Mouse (Mus musculus) neural tube, embryonic 10.5 days (tissue): ENCODE data around the gene Tmem132d.

Experiments
- DNase-seq: peaks from one replicate; pipeline ENCODE4 v3.0.0-alpha.2; 2017; ENCODE audit warnings: low spot score; ENCODE audit errors: extremely low spot score

Gene Tmem132d

DNA sequence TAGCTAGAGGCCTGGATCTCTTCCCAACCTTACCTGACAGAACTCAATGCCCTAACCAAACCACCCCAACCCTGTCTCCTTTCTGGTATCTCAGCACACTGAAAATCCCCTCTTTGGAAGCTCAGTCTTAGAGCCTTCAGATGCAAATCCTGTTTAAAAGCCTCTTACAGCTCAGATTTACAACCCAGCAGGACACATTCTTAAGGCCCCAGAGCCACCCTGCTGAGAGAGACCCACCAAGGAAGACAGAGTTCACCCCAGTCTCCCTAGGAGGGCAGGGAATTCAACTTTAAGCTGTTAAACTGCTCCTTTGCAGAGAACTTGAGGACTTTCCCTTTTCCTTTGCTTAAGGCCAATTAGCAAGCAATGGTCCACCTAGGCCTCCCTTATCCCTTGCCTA lies 199.8 kb downstream of the Tmem132d start:
- no peak for DNase-seq

DNA sequence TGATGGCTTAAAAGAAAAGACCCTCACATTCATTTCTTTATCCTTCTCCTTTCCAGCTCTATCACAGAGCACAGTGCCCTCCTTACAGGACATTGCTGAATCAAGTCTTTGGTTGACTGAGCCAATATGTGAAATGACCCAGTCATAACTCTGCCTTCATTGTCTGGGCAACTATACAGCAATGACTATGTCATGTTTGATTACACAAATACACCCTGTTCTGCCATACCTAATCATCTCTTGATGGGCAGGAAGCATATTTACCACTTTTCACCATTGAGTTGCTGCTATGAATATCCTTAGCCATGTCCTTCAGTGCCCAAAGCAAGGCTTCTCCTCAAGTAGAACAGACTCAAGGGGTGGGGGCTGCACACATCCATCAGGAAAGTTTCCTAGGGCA lies 214.6 kb downstream of the Tmem132d start:
- DNase-seq = no peak

DNA sequence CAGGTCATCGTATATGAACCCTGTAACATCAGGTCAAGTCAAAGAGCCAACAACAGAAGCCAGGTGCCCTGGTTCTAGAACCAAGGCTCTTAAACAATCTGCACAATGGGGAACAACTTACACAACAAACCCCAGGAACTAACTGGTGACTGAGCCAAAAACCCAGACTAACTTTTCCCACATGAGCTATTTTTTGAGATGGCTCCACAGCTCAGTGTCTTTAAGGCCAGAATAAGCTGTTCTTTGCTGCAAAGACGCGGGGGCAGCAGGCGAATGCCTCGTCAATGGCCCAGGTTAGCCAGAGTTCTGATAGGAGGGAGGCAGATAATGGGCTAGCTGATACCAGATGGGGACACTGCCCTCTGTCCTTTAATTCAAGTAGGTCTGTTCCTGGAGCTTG lies 221.8 kb downstream of the Tmem132d start:
- DNase-seq = no peak

- no peak for DNase-seq
These were observed 227.2 kb downstream of the Tmem132d start for GRCm38 (mm10) chr5:128205716-128206115.

- DNase-seq = no peak
These were observed 228.1 kb downstream of the Tmem132d start for GRCm38 (mm10) chr5:128204685-128205320.

- DNase-seq = no peak
These were observed 228.8 kb downstream of the Tmem132d start for GRCm38 (mm10) chr5:128203879-128204581.

- DNase-seq = no peak
These were observed 238.8 kb downstream of the Tmem132d start for GRCm38 (mm10) chr5:128194106-128194505.

DNA sequence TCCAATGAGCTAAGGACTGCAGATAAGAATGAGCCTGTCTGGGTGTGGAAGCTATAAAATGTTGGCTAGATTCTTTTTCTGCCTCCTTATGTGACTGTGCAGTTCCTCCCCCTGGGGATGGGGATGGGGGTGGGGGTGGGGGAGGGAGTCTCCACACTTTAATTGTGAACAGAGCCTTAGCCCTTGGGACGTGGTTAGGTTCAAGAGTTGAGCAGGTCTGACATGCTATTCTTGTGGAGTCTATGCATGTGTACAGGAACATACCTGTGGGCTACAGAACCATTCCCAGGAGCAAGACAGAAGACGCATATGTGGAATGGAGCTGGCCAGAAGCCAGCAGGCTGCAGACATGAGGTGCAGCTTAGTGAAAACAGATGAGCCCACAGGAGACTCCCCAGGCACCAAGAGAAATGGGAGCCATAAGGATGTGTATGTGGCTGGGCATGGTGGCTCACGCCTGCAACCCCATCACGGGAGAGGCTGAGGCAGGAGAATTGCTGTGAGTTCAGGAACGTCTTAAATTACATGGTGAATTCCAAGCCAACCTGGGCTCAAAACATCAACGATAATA lies 240.3 kb downstream of the Tmem132d start:
- no peak for DNase-seq

DNA sequence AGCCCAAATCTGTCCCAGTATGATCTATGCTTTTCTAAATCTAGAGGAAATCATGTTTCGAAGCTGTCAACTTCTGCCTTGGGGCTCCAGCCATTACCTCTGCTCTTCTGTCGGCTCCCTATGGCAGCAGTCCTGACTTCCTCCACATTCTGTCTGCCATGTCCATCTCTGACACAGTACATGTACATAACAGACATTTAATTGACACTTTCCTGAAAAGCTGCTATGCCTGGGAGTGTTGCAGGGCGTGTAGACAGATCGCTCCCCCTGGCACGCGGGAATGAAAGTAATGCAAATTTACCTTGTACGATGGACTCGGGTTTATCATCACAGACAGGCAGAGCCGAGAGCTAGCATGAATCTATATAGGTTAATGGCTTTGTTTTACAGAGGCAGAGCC lies 241.2 kb downstream of the Tmem132d start:
- no peak for DNase-seq

DNA sequence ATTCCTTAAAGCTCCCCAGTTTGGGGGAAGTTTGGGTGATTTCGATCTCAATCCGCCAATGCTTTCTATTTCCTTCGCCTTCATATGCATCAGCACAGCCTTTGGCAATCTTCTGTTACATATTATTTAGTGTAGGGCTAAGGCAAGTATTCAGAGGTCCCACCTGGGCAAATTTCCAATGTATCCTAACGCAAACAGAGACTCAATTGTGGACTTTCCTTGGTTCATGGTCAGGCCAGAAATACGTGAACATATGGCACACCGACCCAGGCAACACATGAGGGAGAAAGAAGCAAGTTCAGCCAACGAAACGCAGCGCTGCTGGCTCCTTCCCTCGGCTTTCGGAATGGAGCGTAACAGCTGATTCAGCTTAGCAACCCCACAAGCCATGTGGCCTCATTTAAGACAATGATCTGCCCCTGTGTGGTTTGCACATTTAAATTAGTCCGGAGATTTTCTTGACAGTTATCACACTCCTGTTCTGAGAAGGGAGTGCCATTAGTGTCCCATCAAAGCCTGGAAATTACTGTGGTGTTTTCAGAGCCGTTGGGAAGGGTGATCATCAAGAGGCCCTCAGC lies 242.5 kb downstream of the Tmem132d start:
- no peak for DNase-seq

DNA sequence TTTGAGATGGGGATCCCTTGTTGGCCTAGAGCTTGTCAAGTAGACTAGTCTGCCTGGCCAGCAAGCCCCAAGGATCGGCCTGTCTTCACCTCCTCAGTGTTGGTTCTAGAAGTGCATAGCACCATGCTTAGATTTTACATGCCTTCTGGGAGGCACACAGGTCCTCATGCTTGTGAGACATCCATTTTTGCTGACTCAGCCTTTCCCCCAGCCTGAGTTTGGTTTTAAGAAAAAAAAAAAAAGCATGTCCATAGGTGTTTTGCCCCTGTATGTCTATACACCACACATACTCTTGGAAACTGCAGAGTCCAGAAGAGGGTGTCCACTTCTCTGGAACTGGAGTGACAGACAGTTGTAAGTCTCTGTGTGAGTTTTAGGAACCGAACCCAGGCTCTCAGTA lies 256.6 kb downstream of the Tmem132d start:
- no peak for DNase-seq

DNA sequence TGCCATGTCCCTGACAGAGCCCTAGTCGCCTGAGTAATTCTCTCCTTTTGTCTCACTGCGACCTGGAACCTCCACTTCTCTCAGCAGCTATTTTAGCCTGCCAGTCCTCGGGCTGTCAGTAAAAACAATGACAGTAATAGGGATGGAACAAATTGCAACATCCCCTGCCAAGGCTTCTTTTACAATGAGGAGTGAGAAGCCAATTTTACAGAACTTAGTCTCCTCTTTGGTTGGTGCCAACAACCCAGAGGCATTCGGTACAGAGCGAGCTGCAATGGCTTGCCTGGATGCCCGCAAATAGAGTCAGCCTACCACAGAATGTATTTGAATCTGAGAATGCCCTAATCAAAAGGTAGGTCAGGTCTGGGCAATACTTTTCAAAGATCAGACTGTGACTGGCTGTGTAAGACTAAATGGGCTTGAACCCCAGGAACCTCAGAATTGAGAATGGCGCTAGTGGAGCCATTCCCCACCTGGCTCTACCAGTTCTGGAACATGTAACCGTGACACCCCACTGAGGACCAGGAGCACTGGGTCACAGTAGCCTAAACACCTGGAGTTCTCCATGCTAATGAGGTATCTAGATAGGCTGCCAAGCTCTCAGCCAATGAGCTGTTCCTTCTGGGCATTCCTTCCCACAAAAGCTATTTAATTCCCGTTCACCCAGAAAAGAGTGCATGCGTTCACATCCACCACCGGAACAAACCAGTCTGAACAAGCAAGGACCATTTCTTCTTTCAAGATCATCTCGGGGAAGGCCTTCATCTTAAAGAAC lies 273.8 kb downstream of the Tmem132d start:
- no peak for DNase-seq

GRCm38 (mm10) chr5:128151461-128151860 lies 281.4 kb downstream of the Tmem132d start:
- no peak for DNase-seq

- DNase-seq = no peak
These were observed 285.8 kb downstream of the Tmem132d start for GRCm38 (mm10) chr5:128146901-128147645.

DNA sequence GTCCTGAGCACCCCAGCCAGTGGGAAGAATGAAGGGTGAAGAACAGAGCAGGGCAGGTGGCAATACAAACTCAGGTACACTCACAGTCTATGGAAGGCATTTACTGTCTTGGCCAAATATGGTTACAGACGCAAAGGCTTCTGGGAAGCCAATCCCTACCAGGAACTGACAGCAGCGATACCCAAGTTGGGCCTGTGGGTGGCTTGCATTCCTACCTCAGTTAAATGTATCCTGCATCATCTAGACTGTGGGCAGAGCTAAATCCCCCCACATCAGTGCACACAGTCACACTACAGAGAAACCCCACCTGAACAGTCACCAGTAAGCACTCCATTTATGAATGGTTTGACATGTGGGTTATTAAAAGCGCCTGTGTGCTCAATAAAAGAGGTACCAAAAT lies 288.1 kb downstream of the Tmem132d start:
- no peak for DNase-seq

DNA sequence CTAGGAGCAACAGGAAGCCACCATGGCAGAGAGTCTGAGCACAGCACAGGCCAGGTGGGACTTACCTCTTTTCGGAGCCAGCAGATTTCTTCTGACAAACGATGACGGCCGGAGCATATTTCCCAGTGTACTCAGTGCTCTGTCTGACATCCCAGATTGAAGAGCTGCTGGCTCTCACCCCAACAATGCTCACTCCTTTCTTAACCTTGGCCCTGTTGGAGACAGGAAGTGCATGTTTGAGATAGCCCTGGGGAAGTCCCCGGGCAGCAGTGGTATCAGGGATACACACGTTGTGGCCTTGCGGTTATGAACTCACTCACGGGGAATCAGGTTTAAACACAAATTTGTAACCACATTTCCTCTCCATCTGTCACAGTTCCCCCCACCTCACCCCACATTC lies 296.1 kb downstream of the Tmem132d start:
- DNase-seq = no peak

DNA sequence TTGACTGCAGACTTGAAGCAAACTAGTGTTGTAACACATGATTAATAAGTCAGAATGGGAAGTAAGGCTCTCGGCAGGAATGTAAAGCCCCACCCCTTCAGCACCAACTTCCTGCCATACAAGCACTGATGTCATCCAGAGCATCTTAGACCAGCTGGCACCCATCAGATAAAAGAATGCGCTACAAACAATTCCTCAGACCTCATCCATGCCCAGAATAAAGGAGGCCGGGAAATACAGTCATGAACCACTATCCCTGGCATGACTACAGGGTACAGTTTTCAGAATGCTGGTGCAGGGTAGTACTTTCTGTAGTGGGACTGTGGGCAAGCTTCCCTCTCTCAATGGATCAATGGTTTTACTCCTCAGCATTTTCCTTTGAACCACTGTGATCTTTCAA lies 310.2 kb downstream of the Tmem132d start:
- no peak for DNase-seq

- DNase-seq = no peak
These were observed 313.7 kb downstream of the Tmem132d start for GRCm38 (mm10) chr5:128119171-128119570.

DNA sequence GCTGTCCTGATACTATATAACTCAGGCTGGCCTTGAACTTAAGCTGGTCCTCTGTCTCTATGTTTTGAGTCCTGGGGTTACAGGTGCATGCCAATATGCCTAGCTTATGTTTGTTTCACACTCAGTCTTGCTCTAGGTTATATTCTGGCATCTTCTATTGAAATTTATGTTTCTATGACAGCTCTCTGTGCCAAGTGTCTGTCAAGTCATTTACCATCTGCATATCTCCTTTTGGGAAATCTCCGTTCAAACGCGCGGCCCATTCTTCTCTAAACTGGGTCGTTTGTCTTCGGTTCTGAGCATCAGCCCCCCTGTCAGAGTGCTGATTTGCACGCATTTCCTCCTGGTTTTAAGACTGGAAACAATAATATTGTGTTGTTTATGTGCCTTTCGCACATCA lies 319.8 kb downstream of the Tmem132d start:
- DNase-seq = no peak

DNA sequence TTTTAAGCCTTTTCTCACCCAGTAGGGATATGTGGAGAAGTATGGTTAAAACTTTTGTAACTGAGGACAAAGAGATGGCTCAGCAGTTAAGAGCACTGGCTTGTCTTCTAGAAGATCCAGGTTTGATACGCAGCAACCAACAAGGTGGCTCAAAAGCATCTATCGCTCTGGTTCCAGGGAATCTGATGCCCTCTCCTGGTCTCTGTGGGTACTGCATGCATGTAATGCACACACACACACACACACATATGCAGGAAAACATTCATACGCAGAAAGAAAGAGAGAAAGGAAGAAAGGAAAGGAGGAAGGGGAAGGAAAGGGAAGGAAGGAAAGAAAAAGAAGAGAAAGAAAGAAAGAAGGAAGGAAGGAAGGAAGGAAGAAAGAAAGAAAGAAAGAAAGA lies 320.4 kb downstream of the Tmem132d start:
- DNase-seq = no peak

DNA sequence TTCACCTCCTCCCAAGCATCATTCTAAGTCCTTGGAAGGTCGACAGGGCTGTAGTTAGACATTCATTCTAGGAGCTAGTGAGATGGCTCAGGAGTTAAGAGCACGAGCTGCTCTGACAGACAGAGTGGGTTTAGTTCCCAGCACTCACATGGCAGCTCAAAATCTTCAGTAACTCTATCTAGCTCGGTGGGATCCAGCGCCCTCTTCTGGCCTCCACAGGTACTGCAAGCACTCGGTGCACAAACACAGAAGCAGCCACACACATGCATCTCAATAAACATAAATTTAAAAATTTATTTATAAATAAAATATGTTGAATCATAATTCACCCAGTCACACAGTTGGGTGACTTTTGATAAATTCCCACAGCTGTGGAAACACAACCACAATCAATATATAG lies 321.2 kb downstream of the Tmem132d start:
- DNase-seq = no peak
